Mouse (Mus musculus) heart, adult 11 months (tissue): ENCODE measurements around the gene Slc25a21.

ENCODE experiments used
- DNase-seq: peaks from one replicate; pipeline ENCODE4 v3.0.0; 2022

Slc25a21 gene

GRCm38 (mm10) chr12:56877796-56878195 is 319.5 kb downstream of the Slc25a21 start:
- no peak for DNase-seq

DNA sequence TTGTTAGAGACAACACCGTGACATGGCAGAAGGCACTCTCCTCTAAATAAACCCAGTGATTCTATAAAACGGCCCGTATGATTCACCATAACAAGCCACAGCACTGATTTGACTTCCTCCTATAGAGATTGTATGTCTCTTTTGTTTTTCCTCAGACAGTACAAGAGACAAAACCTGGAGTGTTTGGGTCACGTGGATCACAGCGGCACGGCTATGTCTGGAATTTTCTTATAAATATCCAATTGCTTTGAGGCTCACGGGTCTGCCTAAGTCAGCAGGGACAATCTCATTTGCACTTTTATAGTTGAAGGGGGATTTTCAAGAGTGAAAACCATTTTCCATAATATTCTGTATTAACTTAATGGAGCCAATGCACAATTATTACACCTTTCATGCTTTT is 320.7 kb downstream of the Slc25a21 start:
- DNase-seq = no peak

GRCm38 (mm10) chr12:56873204-56873603 is 324.1 kb downstream of the Slc25a21 start:
- no peak for DNase-seq

- DNase-seq = no peak
These were observed 326.7 kb downstream of the Slc25a21 start for GRCm38 (mm10) chr12:56870569-56870968.

GRCm38 (mm10) chr12:56863873-56864562 is 333.3 kb downstream of the Slc25a21 start:
- DNase-seq = no peak

GRCm38 (mm10) chr12:56852679-56853078 is 344.6 kb downstream of the Slc25a21 start:
- DNase-seq = no peak

- DNase-seq = no peak
These were observed 345.8 kb downstream of the Slc25a21 start for GRCm38 (mm10) chr12:56851464-56851863.

GRCm38 (mm10) chr12:56829945-56830344 is 367.3 kb downstream of the Slc25a21 start:
- no peak for DNase-seq

GRCm38 (mm10) chr12:56829455-56829883 is 367.8 kb downstream of the Slc25a21 start:
- DNase-seq = peak; percentile 65

DNA sequence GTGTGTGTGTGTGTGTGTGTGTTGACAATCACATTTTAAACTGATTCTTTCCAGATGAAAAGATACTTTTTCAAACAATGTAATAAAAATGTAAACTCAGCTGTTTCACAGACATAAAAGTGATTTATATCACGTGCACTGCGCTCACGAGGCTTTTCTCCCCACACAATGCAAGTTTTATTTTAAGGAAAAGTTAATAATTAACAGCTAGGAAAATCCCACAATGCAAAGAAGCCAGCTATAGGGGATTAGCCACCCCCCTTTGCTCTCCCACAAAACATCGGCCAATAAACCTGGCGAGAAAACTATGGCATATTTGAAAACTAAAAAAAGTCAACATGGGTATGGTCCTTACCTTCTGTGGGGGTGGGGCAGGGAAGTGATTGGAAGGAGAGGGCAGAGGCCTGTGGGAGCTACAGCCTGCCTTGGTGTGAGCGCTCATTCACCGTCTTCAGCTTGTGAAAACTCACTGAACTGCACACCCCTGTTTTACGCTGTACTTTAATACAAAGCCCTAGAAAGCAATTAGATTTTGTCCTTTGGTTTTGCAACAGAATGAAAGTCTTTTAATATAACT is 369.4 kb downstream of the Slc25a21 start:
- DNase-seq = peak; percentile 61

DNA sequence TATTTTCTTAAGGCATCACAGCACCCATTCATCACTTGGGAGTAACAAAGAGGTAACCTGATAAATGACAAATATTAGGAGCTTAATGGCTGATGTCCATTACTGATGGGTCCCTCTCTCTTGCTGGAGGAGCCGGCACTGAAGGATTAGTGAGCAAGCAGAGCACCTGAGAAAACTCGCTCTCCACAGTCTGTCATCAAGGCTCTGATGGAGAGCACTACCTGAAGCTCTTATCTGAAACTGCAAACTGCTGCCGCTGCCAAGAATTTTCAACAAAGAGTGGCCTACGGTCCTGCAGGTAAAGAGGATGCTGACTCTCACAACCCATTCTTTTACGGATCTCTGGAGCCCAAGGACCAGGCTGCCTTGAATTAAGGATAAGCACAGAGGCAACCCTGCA is 372.6 kb downstream of the Slc25a21 start:
- DNase-seq = peak; percentile 53

DNA sequence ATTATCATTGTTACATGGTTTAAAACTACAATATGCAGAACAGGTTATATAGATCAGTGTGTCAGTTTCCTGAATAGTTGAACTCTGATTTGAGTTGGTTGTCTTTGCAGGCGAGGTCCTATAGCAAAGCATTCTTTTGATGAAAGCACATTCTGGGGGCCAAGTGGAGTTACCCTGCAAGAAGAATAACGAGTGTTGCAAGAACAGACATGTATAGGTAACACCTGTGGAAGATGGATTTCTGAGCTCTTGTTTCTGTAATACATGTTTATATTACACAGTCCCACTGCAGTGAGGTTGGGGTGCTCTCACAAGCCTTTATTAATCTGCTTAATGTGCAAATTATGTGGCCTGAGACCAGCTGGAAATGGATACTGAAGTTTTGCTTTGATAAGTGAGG is 375.1 kb downstream of the Slc25a21 start:
- no peak for DNase-seq

DNA sequence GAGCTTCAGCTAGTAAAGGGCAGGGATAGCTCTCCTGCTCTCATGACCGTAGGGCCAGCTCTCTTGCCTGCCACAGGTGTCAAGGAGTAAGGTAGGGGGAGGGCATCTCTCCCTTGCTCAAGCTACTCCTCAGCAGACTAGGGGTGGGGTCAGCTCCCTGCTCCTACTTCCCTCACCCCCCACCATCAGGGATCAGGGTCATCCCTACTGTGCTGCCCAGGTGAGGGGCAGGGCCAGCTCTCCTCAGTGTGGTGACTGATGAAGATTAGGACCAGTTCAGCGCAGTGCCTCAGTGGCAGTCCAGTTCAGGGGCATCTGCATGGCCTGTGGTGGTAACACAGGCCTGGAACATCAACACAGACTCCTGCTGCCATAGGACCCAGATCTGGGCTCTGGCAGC is 376.7 kb downstream of the Slc25a21 start:
- DNase-seq = no peak

DNA sequence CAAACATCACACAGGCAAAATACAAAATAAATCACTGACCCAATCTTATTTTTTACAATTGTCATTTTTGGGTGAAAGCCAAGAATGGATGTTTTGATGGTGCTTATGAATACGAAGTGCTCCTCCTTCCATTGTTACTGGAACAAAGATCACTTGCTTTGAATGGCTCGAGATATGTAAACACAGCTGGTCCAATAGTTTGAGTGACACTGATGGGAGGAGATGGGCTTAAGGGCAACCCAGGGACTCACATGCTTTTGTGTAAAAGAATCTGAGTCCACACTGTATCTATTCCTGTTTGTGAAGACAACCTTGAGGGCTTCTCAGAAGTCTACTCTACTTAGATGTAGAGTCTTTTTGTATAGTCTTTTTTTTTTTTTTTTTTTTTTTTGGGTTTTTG is 389.8 kb downstream of the Slc25a21 start:
- DNase-seq = no peak

- DNase-seq = no peak
These were observed 390.2 kb downstream of the Slc25a21 start for GRCm38 (mm10) chr12:56807078-56807477.

DNA sequence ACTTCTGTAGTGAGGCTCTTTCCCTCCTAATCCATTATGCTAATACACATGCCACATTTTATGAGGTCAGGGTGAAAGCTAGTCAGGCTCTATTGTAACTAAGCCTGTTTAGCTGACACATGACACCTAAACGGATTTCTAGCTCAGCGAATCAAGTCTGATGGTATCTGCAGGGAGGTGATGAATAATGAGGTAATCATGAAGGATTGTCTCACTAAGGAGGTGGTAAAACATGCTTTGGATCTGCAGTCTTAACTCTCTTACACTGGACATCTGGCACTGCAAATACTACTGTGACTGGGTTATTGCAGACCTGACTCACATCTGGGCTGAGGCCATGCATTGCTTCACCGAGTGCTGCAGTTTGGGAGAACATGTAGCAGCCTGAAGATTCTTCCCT is 392.8 kb downstream of the Slc25a21 start:
- DNase-seq = peak; percentile 33

- no peak for DNase-seq
These were observed 398.4 kb downstream of the Slc25a21 start for GRCm38 (mm10) chr12:56798641-56799415.

- DNase-seq = no peak
These were observed 408.0 kb downstream of the Slc25a21 start for GRCm38 (mm10) chr12:56789236-56789635.

DNA sequence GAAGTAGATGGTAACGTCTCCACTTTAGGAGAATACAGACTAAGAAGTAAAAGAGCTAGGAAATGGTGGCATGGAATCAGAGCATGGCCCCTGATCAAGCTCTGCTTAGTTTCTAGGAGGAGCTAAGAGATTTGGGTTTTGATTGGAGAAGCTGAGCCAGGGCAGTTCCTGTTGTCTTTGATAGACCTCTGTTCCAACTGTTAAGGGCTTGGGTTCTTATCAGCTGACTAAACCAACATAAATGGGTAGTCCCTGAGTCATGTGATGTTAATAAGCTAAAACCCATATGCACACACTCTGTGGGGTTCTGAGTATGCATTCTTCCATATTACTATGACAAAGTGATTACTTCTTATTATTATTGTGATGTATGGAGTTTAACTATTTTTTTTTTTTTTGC is 412.0 kb downstream of the Slc25a21 start:
- no peak for DNase-seq

DNA sequence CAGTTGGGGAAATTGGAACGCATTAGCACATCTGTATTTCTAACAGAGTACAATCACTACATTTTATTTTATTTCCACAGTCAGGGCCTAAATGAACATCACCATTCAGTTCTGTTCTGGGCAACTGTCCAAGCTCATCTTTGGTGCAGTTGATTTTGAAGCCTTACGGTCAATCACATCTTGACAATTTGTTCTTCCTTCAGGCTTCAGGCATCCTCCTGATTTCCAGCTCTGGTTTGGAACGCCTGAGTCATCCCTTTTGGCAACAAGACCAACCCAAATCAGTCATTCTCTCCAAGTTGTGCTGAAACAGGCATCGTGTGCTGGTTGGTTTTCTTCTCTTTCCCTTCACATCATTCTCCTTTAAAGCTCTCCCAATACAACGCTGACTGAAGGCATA is 416.1 kb downstream of the Slc25a21 start:
- DNase-seq = no peak

- DNase-seq = no peak
These were observed 417.7 kb downstream of the Slc25a21 start for GRCm38 (mm10) chr12:56779621-56780020.

DNA sequence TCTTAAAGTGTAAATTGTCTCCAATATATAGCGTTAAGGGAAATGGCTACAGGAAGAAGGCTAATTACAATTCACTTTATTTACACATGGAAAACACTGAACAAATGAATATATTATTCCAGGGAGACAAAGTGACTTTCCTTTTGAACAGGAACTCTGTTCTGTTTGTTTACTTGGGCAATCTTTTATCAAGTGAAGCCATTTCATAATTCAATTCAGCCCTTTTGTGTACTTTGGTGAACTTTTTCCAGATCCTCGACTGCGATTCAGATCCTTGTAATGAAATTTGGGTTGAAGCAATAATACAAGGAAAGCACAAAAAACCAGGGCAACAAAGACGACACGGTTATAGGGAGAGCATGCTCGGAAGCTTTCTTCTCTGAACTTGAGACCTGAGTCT is 423.3 kb downstream of the Slc25a21 start:
- no peak for DNase-seq

DNA sequence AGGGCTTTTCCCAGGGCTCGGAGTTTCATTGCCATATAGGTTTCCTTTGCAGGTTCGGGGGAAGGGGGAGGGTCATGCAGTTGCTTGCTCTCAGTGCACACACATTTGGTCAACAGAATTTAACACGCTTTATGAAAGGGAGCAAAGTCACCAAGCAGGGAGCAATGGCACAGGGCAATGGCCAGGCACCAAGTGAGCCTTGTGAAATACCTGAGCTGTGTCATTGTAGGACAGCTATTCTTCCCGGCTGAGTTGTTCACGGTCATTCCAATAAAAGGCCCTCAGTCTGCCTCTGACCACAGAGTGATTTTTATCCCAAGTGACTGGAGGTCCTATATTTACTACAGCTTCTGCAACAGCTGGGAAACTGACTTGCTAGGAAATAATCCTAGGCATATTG is 427.9 kb downstream of the Slc25a21 start:
- no peak for DNase-seq

DNA sequence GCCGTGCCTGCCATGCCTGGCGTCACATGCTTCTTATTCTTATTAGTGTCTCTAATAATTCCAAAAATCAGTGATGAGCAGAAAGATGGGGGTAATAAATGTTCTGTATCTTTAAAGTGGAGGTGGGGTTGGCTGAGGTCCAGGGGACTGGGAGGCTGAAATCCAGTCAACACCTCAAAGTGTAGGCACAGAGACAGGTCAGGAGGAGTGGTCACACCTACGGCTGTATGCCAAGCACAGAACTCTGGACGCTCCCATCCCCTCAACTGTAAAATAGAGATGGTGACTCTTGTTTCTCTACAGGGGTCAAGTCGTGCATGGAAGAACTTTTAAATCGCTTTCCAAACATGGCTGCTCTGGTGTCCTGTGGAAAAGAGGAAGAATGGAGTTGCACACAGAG is 429.8 kb downstream of the Slc25a21 start:
- peak; percentile 71 for DNase-seq
